Mouse (Mus musculus) thymus, postnatal 14 days (tissue): ENCODE results near the gene Gse1.
A peak's percentile ranks its signal among the peaks of the same experiment; 100 is the strongest.

ENCODE experiments used
- DNase-seq: peaks from one replicate; pipeline ENCODE4 v3.0.0; 2021

Gene Gse1

GRCm38 (mm10) chr8:120505619-120506310 lies 277.5 kb downstream of the Gse1 start:
- DNase-seq: no peak

GRCm38 (mm10) chr8:120506562-120506961 lies 278.3 kb downstream of the Gse1 start:
- DNase-seq: peak; percentile 70

- no peak for DNase-seq
Measured at GRCm38 (mm10) chr8:120507290-120507689, 279.0 kb downstream of the Gse1 start.

- no peak for DNase-seq
Measured at GRCm38 (mm10) chr8:120509136-120510034, 281.1 kb downstream of the Gse1 start.

- peak; percentile 54 for DNase-seq
Measured at GRCm38 (mm10) chr8:120510035-120510416, 281.8 kb downstream of the Gse1 start.

- no peak for DNase-seq
Measured at GRCm38 (mm10) chr8:120510863-120511457, 282.7 kb downstream of the Gse1 start.

- DNase-seq: no peak
Measured at GRCm38 (mm10) chr8:120511737-120512136, 283.5 kb downstream of the Gse1 start.

- no peak for DNase-seq
Measured at GRCm38 (mm10) chr8:120512326-120512725, 284.1 kb downstream of the Gse1 start.

GRCm38 (mm10) chr8:120513145-120513544 lies 284.9 kb downstream of the Gse1 start:
- no peak for DNase-seq

GRCm38 (mm10) chr8:120513638-120514461 lies 285.6 kb downstream of the Gse1 start:
- DNase-seq: peak; percentile 73

GRCm38 (mm10) chr8:120515214-120515613 lies 287.0 kb downstream of the Gse1 start:
- DNase-seq: no peak

GRCm38 (mm10) chr8:120515650-120516049 lies 287.4 kb downstream of the Gse1 start:
- DNase-seq: no peak

GRCm38 (mm10) chr8:120516182-120516755 lies 288.0 kb downstream of the Gse1 start:
- DNase-seq: no peak

- DNase-seq: no peak
Measured at GRCm38 (mm10) chr8:120517666-120518410, 289.6 kb downstream of the Gse1 start.

GRCm38 (mm10) chr8:120518736-120519534 lies 290.7 kb downstream of the Gse1 start:
- DNase-seq: no peak

GRCm38 (mm10) chr8:120520287-120520686 lies 292.0 kb downstream of the Gse1 start:
- no peak for DNase-seq

GRCm38 (mm10) chr8:120520707-120521590 lies 292.7 kb downstream of the Gse1 start:
- no peak for DNase-seq

- DNase-seq: no peak
Measured at GRCm38 (mm10) chr8:120521591-120521965, 293.3 kb downstream of the Gse1 start.

- DNase-seq: no peak
Measured at GRCm38 (mm10) chr8:120523641-120524040, 295.4 kb downstream of the Gse1 start.

GRCm38 (mm10) chr8:120525135-120525534 lies 296.9 kb downstream of the Gse1 start:
- DNase-seq: no peak
